Mouse (Mus musculus) MN1 (cell line): Measurements from ENCODE around the gene Cntd1.
"Not testable (repeated sequence)": the region's sequence is repeated elsewhere in the genome, so short reads cannot be mapped to it uniquely, and the experiment has no call there.

Experiments
- DNase-seq: peaks from one replicate; pipeline ENCODE4 v3.0.0-alpha.2; 2016; ENCODE audit warnings: low spot score

Cntd1 gene

GRCm38 (mm10) chr11:101283805-101284204 is 5.0 kb downstream of the Cntd1 start:
- no peak for DNase-seq

GRCm38 (mm10) chr11:101287306-101287705 is 8.5 kb downstream of the Cntd1 start:
- peak; percentile 20 for DNase-seq

- no peak for DNase-seq
Measured at GRCm38 (mm10) chr11:101291231-101291630, 12.4 kb downstream of the Cntd1 start.

- no peak for DNase-seq
Measured at GRCm38 (mm10) chr11:101295191-101295590, 16.4 kb downstream of the Cntd1 start.

GRCm38 (mm10) chr11:101300881-101301280 is 22.1 kb downstream of the Cntd1 start:
- DNase-seq: no peak

- DNase-seq: no peak
Measured at GRCm38 (mm10) chr11:101301299-101302003, 22.6 kb downstream of the Cntd1 start.

- peak; percentile 95 for DNase-seq
Measured at GRCm38 (mm10) chr11:101302004-101302798, 23.4 kb downstream of the Cntd1 start, which contains the start of gene Becn1. Gene Becn1, minus strand, starts transcription at chr11:101302286.

- no peak for DNase-seq
Measured at GRCm38 (mm10) chr11:101307744-101308143, 28.9 kb downstream of the Cntd1 start.

- DNase-seq: no peak
Measured at GRCm38 (mm10) chr11:101311083-101311482, 32.3 kb downstream of the Cntd1 start.

- DNase-seq: no peak
Measured at GRCm38 (mm10) chr11:101312150-101312549, 33.3 kb downstream of the Cntd1 start.

GRCm38 (mm10) chr11:101314567-101314966 is 35.8 kb downstream of the Cntd1 start:
- no peak for DNase-seq

- DNase-seq: no peak
Measured at GRCm38 (mm10) chr11:101315082-101315650, 36.4 kb downstream of the Cntd1 start.

GRCm38 (mm10) chr11:101315665-101316500 is 37.1 kb downstream of the Cntd1 start, which contains the start of gene Psme3:
Gene Psme3, plus strand, starts transcription at chr11:101316213.
- DNase-seq: peak; percentile 92

GRCm38 (mm10) chr11:101316501-101316917 is 37.7 kb downstream of the Cntd1 start:
- DNase-seq: peak; percentile 81

- DNase-seq: peak; percentile 79
Measured at GRCm38 (mm10) chr11:101323609-101324008, 44.8 kb downstream of the Cntd1 start.

GRCm38 (mm10) chr11:101324763-101325162 is 46.0 kb downstream of the Cntd1 start, which contains the start of gene Aoc2:
Gene Aoc2, plus strand, starts transcription at chr11:101325063.
- no peak for DNase-seq

- not testable (repeated sequence) for DNase-seq
Measured at GRCm38 (mm10) chr11:101325201-101325600, 46.4 kb downstream of the Cntd1 start.

GRCm38 (mm10) chr11:101326147-101326546 is 47.3 kb downstream of the Cntd1 start:
- no peak for DNase-seq

- DNase-seq: no peak
Measured at GRCm38 (mm10) chr11:101327311-101327710, 48.5 kb downstream of the Cntd1 start.

- DNase-seq: peak; percentile 16
Measured at GRCm38 (mm10) chr11:101328941-101329635, 50.3 kb downstream of the Cntd1 start.

GRCm38 (mm10) chr11:101330371-101330924 is 51.6 kb downstream of the Cntd1 start, which contains the start of gene Aoc3:
Gene Aoc3, plus strand, starts transcription at chr11:101330605.
- DNase-seq: no peak
